Mouse (Mus musculus): ENCODE data around the gene Fosb. TPM values are rescaled to one million over a fixed set of nuclear protein-coding genes. Genes with fewer than 3 reads are reported as not detected.

The Fosb gene
- polyA plus RNA-seq, 1 experiment from 2014 or later = 0.49 TPM

DNA sequence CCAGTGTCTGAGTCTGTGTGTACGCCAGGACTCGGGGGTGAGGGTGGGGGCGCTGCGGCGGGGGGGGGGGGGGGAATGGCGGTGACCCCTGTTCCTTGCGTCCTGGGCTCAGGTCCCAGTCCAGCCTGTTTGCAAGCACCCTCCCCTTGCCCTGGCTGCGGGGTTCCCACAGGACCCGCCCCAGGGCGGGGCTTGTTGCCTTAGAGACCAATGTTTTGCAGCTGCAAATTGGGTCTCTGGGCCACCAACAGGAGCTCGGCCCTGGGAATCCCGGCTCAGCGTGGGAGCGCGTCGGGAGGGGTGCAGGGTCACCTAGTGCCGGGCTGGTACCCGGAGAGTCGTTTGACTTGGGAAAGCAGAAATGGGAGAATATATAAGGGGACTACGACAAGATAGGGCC, 16.5 kb upstream of the Fosb start:
- Histone ChIP-seq H3K9me3 (ENCODE audit: control insufficient read depth, low read length) (no peaks in the 10 kb centered on the region), H3K4me2 (ENCODE audit: low read length) (peak overlapping the region; percentile 77), H3K36me3 (ENCODE audit: control insufficient read depth, insufficient read depth, low read length) (no peaks in the 10 kb centered on the region), H3K4me3 (ENCODE audit: low read depth, low read length) (peak overlapping the region; percentile 41), H3K27me3 (replicated peaks; ENCODE audit: control insufficient read depth, insufficient read depth, low read length) (0 out of 2 replicates have a peak, but pooled peaks cover 4% of the 10 kb centered on the region), H3K4me1 (replicated peaks; ENCODE audit: control insufficient read depth, insufficient read depth, low read length) (peaks cover 14% of the 10 kb centered on the region), H3K27ac (ENCODE audit: low read depth) (peak overlapping the region; percentile 92), H3K9ac (ENCODE audit: low read length) (peak overlapping the region; percentile 57)
- ATAC-seq (replicated peaks; ENCODE audit: low FRiP score, low TSS enrichment, low read depth) (peak; percentile 72), DNase-seq (ENCODE audit: low spot score) (peak; percentile 91)
- WGBS = under 1% methylated on average over 19 of the region's 20 CpGs

DNA sequence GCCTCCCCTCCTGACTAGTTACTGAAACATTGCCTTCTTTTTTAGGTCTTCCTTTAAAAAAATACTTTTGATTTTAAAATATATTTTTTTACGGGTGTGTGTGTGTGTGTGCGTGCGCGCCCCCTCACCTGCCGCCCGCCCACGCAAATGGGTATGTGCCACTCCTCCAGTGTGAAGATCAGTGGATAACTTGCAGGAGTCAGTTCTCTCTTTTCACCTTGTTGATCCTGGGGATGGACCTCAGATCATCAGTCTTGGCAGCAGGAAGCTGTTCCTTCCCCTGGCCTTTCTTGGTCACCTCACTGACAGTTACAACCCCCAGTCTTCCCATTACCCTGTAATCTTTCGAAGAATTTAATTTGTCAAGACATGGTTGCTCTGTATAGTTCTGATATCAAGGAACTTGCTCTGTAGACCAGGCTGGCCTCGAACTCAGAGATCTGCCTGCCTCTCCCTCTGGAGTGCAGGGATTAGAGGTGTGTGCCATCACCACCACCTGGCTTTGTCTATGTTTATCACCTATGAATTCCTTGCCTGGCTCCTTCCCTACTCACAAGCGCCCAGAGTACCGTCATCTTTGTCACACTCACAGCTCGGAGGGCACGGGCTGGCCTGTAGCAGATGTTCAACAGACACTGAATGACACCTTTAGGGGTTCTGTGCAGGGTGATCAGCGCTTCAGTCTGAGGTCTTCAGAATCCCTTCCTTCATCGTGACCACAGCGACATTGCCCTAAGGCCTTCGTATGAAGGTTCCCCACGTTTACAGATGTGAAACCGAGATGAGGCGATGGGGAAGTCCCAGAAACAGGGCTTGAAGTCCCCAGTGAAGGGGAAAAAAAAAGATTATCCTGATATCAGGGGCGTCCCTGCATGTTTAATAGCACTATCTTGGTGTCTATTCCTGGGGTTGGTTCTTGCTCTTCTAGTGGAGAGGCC, 15.7 kb upstream of the Fosb start:
- peak overlapping the region; percentile 77 for H3K4me2 ChIP-seq (ENCODE audit: low read length)
- 0 out of 2 replicates have a peak overlapping the region, but pooled peaks have one; percentile 57 for H3K9ac ChIP-seq (ENCODE audit: low read length)
- peaks cover 14% of the 10 kb centered on the region for H3K4me1 ChIP-seq (replicated peaks; ENCODE audit: control insufficient read depth, insufficient read depth, low read length)
- H3K4me3 ChIP-seq (ENCODE audit: low read depth, low read length) = no peak overlapping the region
- ATAC-seq (replicated peaks; ENCODE audit: low FRiP score, low TSS enrichment, low read depth) = no peak
- no peak overlapping the region for H3K27ac ChIP-seq (ENCODE audit: low read depth)
- no peaks in the 10 kb centered on the region for H3K9me3 ChIP-seq (ENCODE audit: control insufficient read depth, low read length)
- no peak for DNase-seq (ENCODE audit: low spot score)
- WGBS = 70% methylated on average over 21 of the region's 21 CpGs
- 0 out of 2 replicates have a peak, but pooled peaks cover 4% of the 10 kb centered on the region for H3K27me3 ChIP-seq (replicated peaks; ENCODE audit: control insufficient read depth, insufficient read depth, low read length)
- no peaks in the 10 kb centered on the region for H3K36me3 ChIP-seq (ENCODE audit: control insufficient read depth, insufficient read depth, low read length)

DNA sequence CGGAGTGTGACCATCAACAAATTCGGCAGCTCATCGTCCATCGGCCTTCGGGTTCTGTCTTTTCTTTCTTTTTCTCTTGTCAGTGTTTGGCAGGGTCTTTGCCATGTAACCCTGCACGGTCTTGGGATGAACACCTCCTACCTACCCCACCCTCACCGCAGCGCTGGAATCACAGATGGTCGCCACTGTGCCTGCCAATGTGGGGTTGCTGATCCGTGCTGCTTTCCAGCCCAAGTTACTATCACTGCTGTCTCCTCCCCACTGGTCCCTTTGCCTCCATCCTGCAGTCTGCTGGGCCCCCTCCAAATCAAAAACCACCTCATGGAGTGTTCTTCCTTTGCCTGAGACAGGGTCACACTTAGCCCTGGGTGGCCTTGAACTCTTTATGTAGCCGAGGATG, 14.4 kb upstream of the Fosb start:
- Histone ChIP-seq H3K27ac (ENCODE audit: low read depth) (no peak overlapping the region), H3K36me3 (ENCODE audit: control insufficient read depth, insufficient read depth, low read length) (no peaks in the 10 kb centered on the region), H3K9me3 (ENCODE audit: control insufficient read depth, low read length) (no peaks in the 10 kb centered on the region), H3K9ac (ENCODE audit: low read length) (no peak overlapping the region), H3K4me1 (replicated peaks; ENCODE audit: control insufficient read depth, insufficient read depth, low read length) (peaks cover 18% of the 10 kb centered on the region), H3K27me3 (replicated peaks; ENCODE audit: control insufficient read depth, insufficient read depth, low read length) (0 out of 2 replicates have a peak, but pooled peaks cover 4% of the 10 kb centered on the region), H3K4me3 (ENCODE audit: low read depth, low read length) (no peak overlapping the region), H3K4me2 (ENCODE audit: low read length) (no peak overlapping the region)
- 88% methylated on average over 11 of the region's 11 CpGs for WGBS
- no peak for DNase-seq (ENCODE audit: low spot score)
- no peak for ATAC-seq (replicated peaks; ENCODE audit: low FRiP score, low TSS enrichment, low read depth)

DNA sequence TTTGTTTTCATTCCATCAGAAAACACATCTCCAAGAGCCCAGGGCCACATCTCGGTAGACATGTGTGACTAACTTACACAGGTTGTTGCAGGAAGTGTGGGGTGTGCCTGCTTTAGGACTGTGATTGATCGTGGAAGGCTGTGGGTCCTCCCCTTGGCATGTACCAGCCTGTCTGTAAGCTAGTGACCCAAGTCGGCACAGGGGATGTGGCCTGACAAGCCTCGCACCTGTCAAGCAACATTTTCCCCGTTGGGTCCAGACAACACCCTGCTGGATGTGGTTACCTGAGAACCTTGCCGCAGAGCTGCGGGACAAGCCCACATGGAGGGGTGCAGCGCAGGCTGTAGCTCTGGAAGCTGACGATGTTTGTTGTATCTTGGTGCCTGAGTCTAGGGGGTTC, 12.6 kb upstream of the Fosb start:
- Histone ChIP-seq H3K27ac (ENCODE audit: low read depth) (no peak overlapping the region), H3K36me3 (ENCODE audit: control insufficient read depth, insufficient read depth, low read length) (no peaks in the 10 kb centered on the region), H3K9ac (ENCODE audit: low read length) (no peak overlapping the region), H3K4me2 (ENCODE audit: low read length) (no peak overlapping the region), H3K27me3 (replicated peaks; ENCODE audit: control insufficient read depth, insufficient read depth, low read length) (peaks cover 14% of the 10 kb centered on the region; the same call in 1 of the 2 replicates), H3K4me1 (replicated peaks; ENCODE audit: control insufficient read depth, insufficient read depth, low read length) (peaks cover 16% of the 10 kb centered on the region), H3K9me3 (ENCODE audit: control insufficient read depth, low read length) (no peaks in the 10 kb centered on the region), H3K4me3 (ENCODE audit: low read depth, low read length) (no peak overlapping the region)
- WGBS = 42% methylated on average over 9 of the region's 9 CpGs
- DNase-seq (ENCODE audit: low spot score) (no peak), ATAC-seq (replicated peaks; ENCODE audit: low FRiP score, low TSS enrichment, low read depth) (no peak)

DNA sequence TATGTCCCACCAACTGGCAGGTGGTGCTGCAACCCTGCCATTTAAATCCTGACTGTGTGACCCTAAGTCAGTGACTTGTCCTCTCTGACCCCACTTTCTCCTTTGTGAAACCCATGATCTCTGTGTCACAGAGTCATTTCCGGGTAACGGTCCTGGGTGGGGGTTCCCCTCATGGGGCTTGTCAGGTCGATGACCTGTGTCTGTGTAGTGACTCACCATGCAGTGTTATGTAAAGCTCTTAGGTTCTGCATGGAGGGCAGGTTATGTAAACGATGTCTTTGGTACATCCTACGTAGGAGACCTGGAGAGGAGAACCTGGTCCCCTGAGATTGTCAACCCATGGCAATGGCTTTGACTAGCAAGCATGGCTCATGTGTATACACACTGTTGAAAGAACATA, 11.6 kb upstream of the Fosb start:
- Histone ChIP-seq H3K27ac (ENCODE audit: low read depth) (no peak overlapping the region), H3K4me1 (replicated peaks; ENCODE audit: control insufficient read depth, insufficient read depth, low read length) (peaks cover 8% of the 10 kb centered on the region), H3K9ac (ENCODE audit: low read length) (no peak overlapping the region), H3K27me3 (replicated peaks; ENCODE audit: control insufficient read depth, insufficient read depth, low read length) (peaks cover 14% of the 10 kb centered on the region; the same call in 1 of the 2 replicates), H3K4me3 (ENCODE audit: low read depth, low read length) (no peak overlapping the region), H3K36me3 (ENCODE audit: control insufficient read depth, insufficient read depth, low read length) (no peaks in the 10 kb centered on the region), H3K9me3 (ENCODE audit: control insufficient read depth, low read length) (no peaks in the 10 kb centered on the region), H3K4me2 (ENCODE audit: low read length) (no peak overlapping the region)
- no peak for ATAC-seq (replicated peaks; ENCODE audit: low FRiP score, low TSS enrichment, low read depth)
- DNase-seq (ENCODE audit: low spot score) = no peak
- 44% methylated on average over 5 of the region's 5 CpGs for WGBS

DNA sequence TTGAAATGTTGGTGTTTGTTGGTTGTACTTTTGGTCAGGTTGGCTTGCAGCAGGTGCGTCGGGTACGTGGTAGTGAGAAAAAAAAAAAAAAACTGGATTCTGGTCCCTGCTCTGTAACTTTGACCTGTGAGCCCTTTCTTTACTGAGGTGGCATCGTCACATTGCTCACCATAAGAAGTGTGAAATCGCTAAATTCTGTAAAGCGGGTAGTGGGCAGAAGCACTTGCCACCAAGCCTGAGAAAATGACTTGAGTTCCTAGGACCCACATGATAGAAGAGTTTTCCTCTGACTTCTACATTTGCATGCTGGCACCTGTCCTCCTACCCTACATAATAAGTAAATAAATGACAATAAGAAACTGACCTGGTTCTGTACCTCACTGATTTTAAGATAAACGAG, 10.8 kb upstream of the Fosb start:
- no peak for ATAC-seq (replicated peaks; ENCODE audit: low FRiP score, low TSS enrichment, low read depth)
- H3K9me3 ChIP-seq (ENCODE audit: control insufficient read depth, low read length) = no peaks in the 10 kb centered on the region
- 41% methylated on average over 7 of the region's 7 CpGs for WGBS
- H3K36me3 ChIP-seq (ENCODE audit: control insufficient read depth, insufficient read depth, low read length) = no peaks in the 10 kb centered on the region
- H3K4me1 ChIP-seq (replicated peaks; ENCODE audit: control insufficient read depth, insufficient read depth, low read length) = peaks cover 5% of the 10 kb centered on the region
- H3K4me3 ChIP-seq (ENCODE audit: low read depth, low read length) = 0 out of 2 replicates have a peak overlapping the region, but pooled peaks have one; percentile 47
- DNase-seq (ENCODE audit: low spot score) = no peak
- 0 out of 2 replicates have a peak overlapping the region, but pooled peaks have one; percentile 29 for H3K9ac ChIP-seq (ENCODE audit: low read length)
- H3K4me2 ChIP-seq (ENCODE audit: low read length) = peak overlapping the region; percentile 78
- H3K27me3 ChIP-seq (replicated peaks; ENCODE audit: control insufficient read depth, insufficient read depth, low read length) = peaks cover 22% of the 10 kb centered on the region; the same call in 1 of the 2 replicates
- no peak overlapping the region for H3K27ac ChIP-seq (ENCODE audit: low read depth)

DNA sequence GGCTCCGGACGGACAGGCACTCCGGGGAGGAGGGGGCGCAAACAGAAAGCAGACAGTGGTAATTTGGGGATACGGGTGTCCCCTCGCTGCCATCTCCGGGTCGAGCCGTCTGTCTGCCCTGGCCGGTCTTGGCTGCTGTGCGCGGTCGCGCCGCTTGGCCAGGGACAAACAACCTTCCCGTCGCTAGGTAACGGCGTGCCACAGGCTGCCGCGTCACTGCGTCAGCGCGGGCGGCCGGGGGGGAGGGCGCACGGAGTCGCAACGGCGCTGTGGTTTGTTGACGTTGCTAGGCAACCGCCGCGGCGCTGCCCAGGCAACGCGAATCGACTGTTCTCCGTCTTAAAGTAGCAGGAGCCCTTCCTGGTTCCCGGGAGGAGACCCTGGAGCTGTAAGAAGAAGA, 10.1 kb upstream of the Fosb start:
- DNase-seq (ENCODE audit: low spot score) = peak; percentile 97
- H3K36me3 ChIP-seq (ENCODE audit: control insufficient read depth, insufficient read depth, low read length) = no peaks in the 10 kb centered on the region
- peaks cover 23% of the 10 kb centered on the region; the same call in 1 of the 2 replicates for H3K27me3 ChIP-seq (replicated peaks; ENCODE audit: control insufficient read depth, insufficient read depth, low read length)
- H3K27ac ChIP-seq (ENCODE audit: low read depth) = peak overlapping the region; percentile 38; the same call in 1 of the 2 replicates
- no peaks in the 10 kb centered on the region for H3K9me3 ChIP-seq (ENCODE audit: control insufficient read depth, low read length)
- under 1% methylated on average over 41 of the region's 41 CpGs for WGBS
- peak overlapping the region; percentile 47 for H3K4me3 ChIP-seq (ENCODE audit: low read depth, low read length)
- H3K4me2 ChIP-seq (ENCODE audit: low read length) = peak overlapping the region; percentile 78
- peaks cover 5% of the 10 kb centered on the region; the same call in 1 of the 2 replicates for H3K4me1 ChIP-seq (replicated peaks; ENCODE audit: control insufficient read depth, insufficient read depth, low read length)
- ATAC-seq (replicated peaks; ENCODE audit: low FRiP score, low TSS enrichment, low read depth) = peak; percentile 91
- peak overlapping the region; percentile 67 for H3K9ac ChIP-seq (ENCODE audit: low read length)

DNA sequence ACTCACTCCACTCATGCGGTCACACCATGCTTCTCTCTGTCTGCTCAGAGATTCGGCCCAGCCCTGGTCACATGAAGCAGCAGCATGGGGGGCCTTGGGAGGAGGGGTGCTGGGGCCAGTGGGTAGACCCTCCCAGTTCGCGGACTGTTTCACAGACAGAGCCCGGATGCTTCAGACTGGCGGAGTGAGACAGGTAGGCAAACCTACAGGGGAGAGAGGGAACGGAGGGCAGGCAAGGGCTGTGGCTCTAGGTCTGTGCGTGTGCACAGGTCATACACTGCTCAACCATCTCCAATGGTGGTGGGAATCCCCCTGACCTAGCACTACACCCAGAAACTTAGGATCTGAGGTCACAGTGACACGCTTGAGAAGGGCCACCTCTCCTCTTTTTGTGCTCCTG, 9.6 kb upstream of the Fosb start:
- ATAC-seq (replicated peaks; ENCODE audit: low FRiP score, low TSS enrichment, low read depth) (peak; percentile 65), DNase-seq (ENCODE audit: low spot score) (no peak)
- Histone ChIP-seq H3K9ac (ENCODE audit: low read length) (peak overlapping the region; percentile 67), H3K36me3 (ENCODE audit: control insufficient read depth, insufficient read depth, low read length) (no peaks in the 10 kb centered on the region), H3K4me1 (replicated peaks; ENCODE audit: control insufficient read depth, insufficient read depth, low read length) (peaks cover 5% of the 10 kb centered on the region; the same call in 1 of the 2 replicates), H3K27ac (ENCODE audit: low read depth) (peak overlapping the region; percentile 38; the same call in 1 of the 2 replicates), H3K27me3 (replicated peaks; ENCODE audit: control insufficient read depth, insufficient read depth, low read length) (peaks cover 23% of the 10 kb centered on the region; the same call in 1 of the 2 replicates), H3K4me3 (ENCODE audit: low read depth, low read length) (peak overlapping the region; percentile 47), H3K4me2 (ENCODE audit: low read length) (peak overlapping the region; percentile 78), H3K9me3 (ENCODE audit: control insufficient read depth, low read length) (no peaks in the 10 kb centered on the region)
- WGBS = 17% methylated on average over 9 of the region's 9 CpGs

Data from intestine, embryonic 14.5 days (tissue).